Mouse (Mus musculus): ENCODE measurements around the gene Gm8897.
"Not testable (repeated sequence)": the region's sequence is repeated elsewhere in the genome, so short reads cannot be mapped to it uniquely, and the experiment has no call there.

The Gm8897 gene

DNA sequence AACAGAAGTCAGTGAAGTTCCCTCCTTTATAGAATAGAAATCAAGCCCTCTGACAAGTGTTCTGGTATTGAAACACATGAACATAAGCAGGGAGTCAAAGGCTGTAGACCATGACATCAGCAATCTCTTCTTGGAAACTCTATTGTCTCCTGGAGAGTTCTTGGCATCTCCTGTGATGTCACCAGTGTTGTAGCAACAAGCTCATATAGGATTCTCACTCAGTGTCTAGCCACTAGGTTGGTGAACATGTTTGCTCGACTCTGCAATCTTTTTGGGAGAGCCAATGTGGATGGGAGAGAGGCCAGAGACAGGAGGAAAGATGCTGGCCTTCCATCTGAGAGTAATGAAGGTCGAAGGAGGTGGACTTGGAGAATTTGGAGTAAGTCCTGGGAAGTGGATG is at the start of gene Gm8897:
Gene Gm8897, plus strand, starts transcription at position 301 of the 400 bp plus-strand sequence.
- DNase-seq = not testable (repeated sequence)

- not testable (repeated sequence) for DNase-seq
Measured at GRCm38 (mm10) chr5:11416691-11417090, 473 bp downstream of the Gm8897 start.

All from kidney, postnatal 4 days (tissue).